Mouse (Mus musculus): Measurements from ENCODE around the gene Atxn2.

GRCm38 (mm10) chr5:121864330-121864729 is 153.2 kb downstream of the Atxn2 start:
- no peak for TF ChIP-seq HCFC1 (IDR thresholded peaks at IDR 0.05; ENCODE audit: low read depth, low read length)
- TF ChIP-seq CTCF (conservative IDR thresholded peaks at IDR 0.05 in 1 of 2, IDR thresholded peaks at IDR 0.05 in 1 of 2; ENCODE audit: low read depth in 2 of 2, low read length in 2 of 2), result no peak
- no peak for TF ChIP-seq SMC3 (IDR thresholded peaks at IDR 0.05; ENCODE audit: low read depth, low read length)
- TF ChIP-seq TCF12 (IDR thresholded peaks at IDR 0.05; ENCODE audit: low read depth, low read length), result no peak
- no peak for TF ChIP-seq POLR2A (IDR thresholded peaks at IDR 0.05; ENCODE audit: low read depth, low read length)
- TF ChIP-seq KAT2A (IDR thresholded peaks at IDR 0.05; ENCODE audit: insufficient replicate concordance, low read length), result no peak
- no peak for TF ChIP-seq BHLHE40 (IDR thresholded peaks at IDR 0.05; ENCODE audit: low read depth, low read length)
- TF ChIP-seq ELF1 (IDR thresholded peaks at IDR 0.05; ENCODE audit: low read depth, low read length), result no peak
- TF ChIP-seq GABPA (IDR thresholded peaks at IDR 0.05; ENCODE audit: insufficient replicate concordance, low read depth, low read length), result no peak
- TF ChIP-seq MEF2A (IDR thresholded peaks at IDR 0.05; ENCODE audit: borderline replicate concordance, low read depth, low read length), result no peak

Data from CH12.LX (cell line).